Mouse (Mus musculus): ENCODE results near the gene Myo9b. TPM values are rescaled to one million over a fixed set of nuclear protein-coding genes. Genes with fewer than 3 reads are reported as not detected.
A peak's percentile ranks its signal among the peaks of the same experiment; 100 is the strongest.

The Myo9b gene
- polyA plus RNA-seq, 1 experiment from 2014 or later, result 16.9 TPM

- Histone ChIP-seq H3K27ac (no peak overlapping the region), H3K36me3 (replicated peaks; ENCODE audit: control insufficient read depth, insufficient read depth) (peaks cover 14% of the 10 kb centered on the region), H3K4me1 (replicated peaks; ENCODE audit: control insufficient read depth, insufficient read depth, low read length) (peaks cover 21% of the 10 kb centered on the region), H3K27me3 (ENCODE audit: control insufficient read depth, insufficient read depth, low read length) (no peaks in the 10 kb centered on the region), H3K9ac (no peak overlapping the region), H3K4me2 (replicated peaks) (0 out of 2 replicates have a peak overlapping the region, but pooled peaks have one; percentile 65), H3K9me3 (ENCODE audit: control insufficient read depth, low read length) (no peaks in the 10 kb centered on the region), H3K4me3 (replicated peaks; ENCODE audit: low read length) (no peak overlapping the region)
- DNase-seq (ENCODE audit: low spot score) (no peak), ATAC-seq (ENCODE audit: low FRiP score) (no peak)
Observed at GRCm38 (mm10) chr8:71368366-71368765, 95.9 kb downstream of the Myo9b start.

DNA sequence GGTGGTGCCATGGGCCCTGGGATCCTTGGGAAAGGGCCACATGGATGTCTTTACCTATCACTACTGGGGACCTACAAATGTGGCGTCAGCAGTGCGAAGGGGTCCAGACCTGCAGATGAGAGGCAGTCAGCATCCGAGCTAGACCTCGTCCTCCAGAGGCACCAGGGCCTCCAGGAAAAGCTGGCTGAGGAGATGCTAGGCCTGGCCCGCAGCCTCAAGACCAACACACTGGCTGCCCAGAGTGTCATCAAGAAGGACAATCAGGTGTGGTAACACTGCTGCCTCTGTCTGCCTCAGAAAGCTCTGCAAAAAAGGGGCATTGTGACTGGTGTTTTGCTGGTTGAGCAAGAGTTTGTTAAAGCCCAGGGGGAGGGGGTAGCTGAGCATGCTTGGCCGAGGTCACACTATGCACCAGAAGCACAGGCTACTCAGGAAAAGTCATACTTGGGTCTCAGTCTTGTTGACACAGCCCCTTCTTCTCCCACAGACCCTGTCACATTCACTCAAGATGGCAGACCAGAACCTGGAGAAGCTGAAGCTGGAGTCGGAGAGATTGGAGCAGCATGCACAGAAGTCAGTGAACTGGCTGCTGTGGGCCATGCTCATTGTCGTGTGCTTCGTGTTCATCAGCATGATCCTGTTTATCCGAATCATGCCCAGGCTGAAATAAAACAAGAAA is 96.7 kb downstream of the Myo9b start:
- no peak overlapping the region for H3K27ac ChIP-seq
- 94% methylated on average over 10 of the region's 10 CpGs for WGBS
- DNase-seq (ENCODE audit: low spot score) (no peak), ATAC-seq (ENCODE audit: low FRiP score) (no peak)
- no peak overlapping the region for H3K4me2 ChIP-seq (replicated peaks)
- no peak overlapping the region for H3K4me3 ChIP-seq (replicated peaks; ENCODE audit: low read length)
- peaks cover 21% of the 10 kb centered on the region for H3K36me3 ChIP-seq (replicated peaks; ENCODE audit: control insufficient read depth, insufficient read depth)
- no peaks in the 10 kb centered on the region for H3K9me3 ChIP-seq (ENCODE audit: control insufficient read depth, low read length)
- peaks cover 21% of the 10 kb centered on the region for H3K4me1 ChIP-seq (replicated peaks; ENCODE audit: control insufficient read depth, insufficient read depth, low read length)
- no peaks in the 10 kb centered on the region for H3K27me3 ChIP-seq (ENCODE audit: control insufficient read depth, insufficient read depth, low read length)
- H3K9ac ChIP-seq, result no peak overlapping the region

DNA sequence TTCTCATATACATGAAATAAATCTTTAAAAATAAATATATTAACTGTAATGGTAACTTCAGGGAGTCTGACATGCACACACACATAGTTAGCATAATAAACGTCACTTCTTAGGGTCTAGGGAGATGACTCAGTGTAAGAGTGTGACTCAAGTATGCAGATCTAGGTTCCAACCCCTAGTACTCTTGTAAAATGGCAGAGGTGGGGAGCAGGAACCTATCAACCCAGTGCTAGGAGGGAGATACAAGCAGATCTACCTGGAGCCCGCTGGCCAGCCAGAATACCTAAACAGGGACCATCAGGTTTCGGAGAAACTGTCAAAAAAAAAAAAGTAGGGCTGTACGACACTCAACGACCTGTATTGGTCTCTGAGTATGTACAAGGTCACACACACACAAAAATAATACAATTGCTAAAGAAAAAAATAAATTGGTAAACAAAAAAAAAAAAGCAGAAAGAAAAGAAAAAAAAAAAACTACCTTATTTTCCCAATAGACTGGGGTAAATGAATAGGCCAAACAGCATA is 98.3 kb downstream of the Myo9b start:
- Histone ChIP-seq H3K27me3 (ENCODE audit: control insufficient read depth, insufficient read depth, low read length) (no peaks in the 10 kb centered on the region), H3K36me3 (replicated peaks; ENCODE audit: control insufficient read depth, insufficient read depth) (peaks cover 29% of the 10 kb centered on the region), H3K27ac (peak overlapping the region; percentile 85), H3K9ac (peak overlapping the region; percentile 64), H3K4me1 (replicated peaks; ENCODE audit: control insufficient read depth, insufficient read depth, low read length) (peaks cover 25% of the 10 kb centered on the region), H3K4me2 (replicated peaks) (peak overlapping the region; percentile 54), H3K4me3 (replicated peaks; ENCODE audit: low read length) (peak overlapping the region; percentile 63), H3K9me3 (ENCODE audit: control insufficient read depth, low read length) (no peaks in the 10 kb centered on the region)
- DNase-seq (ENCODE audit: low spot score) (no peak), ATAC-seq (ENCODE audit: low FRiP score) (no peak)
- WGBS, result 19% methylated on average over 5 of the region's 5 CpGs

DNA sequence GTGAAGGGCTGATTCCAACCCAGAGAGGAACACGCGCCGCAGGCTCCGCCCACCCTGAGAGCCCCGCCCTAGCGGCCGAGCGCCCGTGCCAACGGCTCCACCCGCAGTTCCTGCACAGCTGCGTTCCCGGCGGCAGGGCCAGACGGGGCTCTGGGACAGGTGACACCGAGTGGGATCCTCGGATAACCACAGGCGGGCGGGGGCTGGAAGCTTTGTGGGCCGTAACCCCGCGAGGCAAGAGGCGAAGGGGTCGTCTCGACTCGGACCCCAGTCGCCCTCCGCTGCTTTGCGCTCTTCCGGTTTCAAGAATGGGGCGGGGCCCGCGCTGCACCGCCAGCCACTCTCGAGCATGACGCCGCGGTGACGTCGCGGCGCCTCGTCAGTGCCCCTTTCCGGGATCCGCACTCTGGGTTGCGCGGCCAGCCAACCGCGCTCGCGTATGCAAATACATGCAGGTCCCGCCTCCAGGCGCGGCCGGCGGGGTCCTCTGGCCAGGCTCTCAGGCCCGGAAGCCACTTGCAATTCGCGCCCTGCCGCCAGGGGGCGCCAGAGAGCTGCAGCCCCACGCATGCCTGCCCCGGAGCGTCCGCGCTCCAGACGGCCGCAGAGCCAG is 98.8 kb downstream of the Myo9b start, which contains the start of gene Ocel1:
TSS of gene Ocel1 (plus strand) at position 63 of the 613 bp plus-strand sequence.
- Histone ChIP-seq H3K9me3 (ENCODE audit: control insufficient read depth, low read length) (no peaks in the 10 kb centered on the region), H3K4me3 (replicated peaks; ENCODE audit: low read length) (peak within 1 kb of the TSS; percentile 63), H3K36me3 (replicated peaks; ENCODE audit: control insufficient read depth, insufficient read depth) (peaks cover 29% of the 10 kb centered on the region), H3K27me3 (ENCODE audit: control insufficient read depth, insufficient read depth, low read length) (no peaks in the 10 kb centered on the region), H3K27ac (peak within 1 kb of the TSS; percentile 85), H3K9ac (peak within 1 kb of the TSS; percentile 64), H3K4me2 (replicated peaks) (peak within 1 kb of the TSS; percentile 54), H3K4me1 (replicated peaks; ENCODE audit: control insufficient read depth, insufficient read depth, low read length) (peaks cover 27% of the 10 kb centered on the region)
- peak; percentile 87 for ATAC-seq (ENCODE audit: low FRiP score)
- 1% methylated on average over 68 of the region's 68 CpGs for WGBS
- peak; percentile 96 for DNase-seq (ENCODE audit: low spot score)

DNA sequence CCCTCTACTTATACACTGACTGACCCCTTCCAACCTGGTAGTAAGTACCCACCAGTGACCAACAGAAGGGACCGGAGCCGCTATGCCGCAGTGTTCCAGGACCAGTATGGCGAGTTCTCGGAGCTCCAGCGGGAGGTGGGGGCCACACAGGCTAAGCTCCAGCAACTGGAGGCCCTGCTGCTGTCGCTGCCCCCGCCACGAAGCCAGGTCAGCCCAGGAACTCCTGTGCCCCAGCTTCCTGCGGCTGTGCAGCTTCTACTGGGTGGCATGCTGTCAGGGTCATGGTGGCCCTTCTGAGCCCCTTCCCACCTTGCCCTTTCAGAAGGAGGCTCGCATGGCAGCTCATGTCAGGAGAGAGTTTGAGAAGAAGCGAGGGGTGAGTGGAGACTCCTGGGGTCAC is 99.9 kb downstream of the Myo9b start:
- Histone ChIP-seq H3K4me1 (replicated peaks; ENCODE audit: control insufficient read depth, insufficient read depth, low read length) (peaks cover 30% of the 10 kb centered on the region), H3K27ac (no peak overlapping the region), H3K27me3 (ENCODE audit: control insufficient read depth, insufficient read depth, low read length) (no peaks in the 10 kb centered on the region), H3K4me2 (replicated peaks) (no peak overlapping the region), H3K36me3 (replicated peaks; ENCODE audit: control insufficient read depth, insufficient read depth) (peaks cover 29% of the 10 kb centered on the region), H3K9me3 (ENCODE audit: control insufficient read depth, low read length) (no peaks in the 10 kb centered on the region), H3K4me3 (replicated peaks; ENCODE audit: low read length) (no peak overlapping the region), H3K9ac (no peak overlapping the region)
- ATAC-seq (ENCODE audit: low FRiP score) (no peak), DNase-seq (ENCODE audit: low spot score) (no peak)
- 84% methylated on average over 12 of the region's 12 CpGs for WGBS

DNA sequence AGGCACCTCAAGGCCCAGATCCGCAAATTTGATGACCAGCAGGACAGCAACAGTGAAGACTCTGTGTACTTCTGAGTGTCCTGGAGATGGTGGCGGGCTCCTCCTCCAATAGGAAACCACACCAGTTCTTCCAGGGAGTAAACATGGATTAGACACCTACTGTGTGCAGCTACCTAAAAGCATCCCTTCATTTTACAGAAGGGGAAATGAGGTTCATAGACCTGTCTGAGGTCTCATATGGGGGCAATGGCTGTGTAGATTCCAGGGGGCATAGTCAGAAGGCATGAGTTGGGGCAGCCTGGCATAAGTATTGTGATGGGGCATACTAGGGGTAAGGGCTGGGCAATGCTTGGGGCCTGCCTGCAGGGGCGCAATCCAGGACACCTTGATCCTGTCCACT is 100.5 kb downstream of the Myo9b start:
- DNase-seq (ENCODE audit: low spot score) (no peak), ATAC-seq (ENCODE audit: low FRiP score) (no peak)
- H3K36me3 ChIP-seq (replicated peaks; ENCODE audit: control insufficient read depth, insufficient read depth), result peaks cover 29% of the 10 kb centered on the region
- 88% methylated on average over 3 of the region's 3 CpGs for WGBS
- H3K27ac ChIP-seq, result no peak overlapping the region
- H3K9ac ChIP-seq, result no peak overlapping the region
- no peak overlapping the region for H3K4me2 ChIP-seq (replicated peaks)
- no peaks in the 10 kb centered on the region for H3K27me3 ChIP-seq (ENCODE audit: control insufficient read depth, insufficient read depth, low read length)
- no peaks in the 10 kb centered on the region for H3K9me3 ChIP-seq (ENCODE audit: control insufficient read depth, low read length)
- H3K4me3 ChIP-seq (replicated peaks; ENCODE audit: low read length), result no peak overlapping the region
- peaks cover 26% of the 10 kb centered on the region for H3K4me1 ChIP-seq (replicated peaks; ENCODE audit: control insufficient read depth, insufficient read depth, low read length)

- Histone ChIP-seq H3K4me2 (replicated peaks) (no peak overlapping the region), H3K27me3 (ENCODE audit: control insufficient read depth, insufficient read depth, low read length) (no peaks in the 10 kb centered on the region), H3K27ac (no peak overlapping the region), H3K36me3 (replicated peaks; ENCODE audit: control insufficient read depth, insufficient read depth) (peaks cover 19% of the 10 kb centered on the region), H3K9ac (no peak overlapping the region), H3K4me1 (replicated peaks; ENCODE audit: control insufficient read depth, insufficient read depth, low read length) (peaks cover 37% of the 10 kb centered on the region), H3K9me3 (ENCODE audit: control insufficient read depth, low read length) (no peaks in the 10 kb centered on the region), H3K4me3 (replicated peaks; ENCODE audit: low read length) (no peak overlapping the region)
- DNase-seq (ENCODE audit: low spot score), result no peak
- ATAC-seq (ENCODE audit: low FRiP score), result no peak
- WGBS, result 79% methylated on average over 17 of the region's 17 CpGs
Observed at GRCm38 (mm10) chr8:71374616-71375206, 102.2 kb downstream of the Myo9b start.

DNA sequence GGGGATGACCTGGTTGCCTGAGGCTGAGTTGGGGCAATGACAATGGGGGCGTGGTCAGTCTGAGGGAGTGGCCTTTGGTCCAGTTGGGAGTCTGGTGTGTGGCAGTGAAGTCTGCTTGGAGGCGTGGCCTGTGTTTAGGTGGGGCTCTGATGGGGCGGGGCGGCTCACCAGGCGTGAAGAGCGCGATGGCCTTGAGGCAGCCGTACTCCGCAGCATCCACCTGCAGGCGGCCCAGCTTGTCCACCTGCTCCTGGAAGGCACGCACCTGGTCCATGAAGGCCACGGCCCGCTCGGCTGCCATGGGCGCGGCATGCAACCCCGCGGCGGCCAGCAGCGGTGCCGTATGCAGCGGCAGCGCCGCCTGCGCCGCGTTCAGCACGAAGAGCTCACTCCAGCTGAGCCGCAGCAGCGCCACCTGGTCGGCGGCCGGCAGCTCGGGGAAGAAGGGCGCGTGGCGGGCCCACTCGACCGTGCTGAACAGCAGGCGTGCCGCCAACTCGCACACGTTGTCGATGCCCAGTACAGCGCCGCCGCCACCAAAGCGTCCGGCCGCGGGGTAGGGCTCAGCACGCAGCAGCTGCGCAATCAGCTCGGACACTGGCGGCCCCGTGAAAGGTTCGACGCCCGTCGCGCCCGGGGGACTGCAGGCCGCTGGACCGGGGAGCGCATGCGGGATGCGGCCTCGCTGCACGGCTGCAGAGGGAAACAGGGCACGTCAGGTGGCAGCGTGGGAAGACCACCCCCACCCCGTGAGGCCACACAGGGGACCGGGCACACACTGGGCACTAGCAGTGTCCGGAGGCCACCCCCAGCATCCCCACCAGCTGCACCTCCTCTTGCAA is 103.3 kb downstream of the Myo9b start:
- H3K36me3 ChIP-seq (replicated peaks; ENCODE audit: control insufficient read depth, insufficient read depth), result peaks cover 15% of the 10 kb centered on the region
- ATAC-seq (ENCODE audit: low FRiP score) (peak; percentile 10; the same call in 1 of the 2 replicates), DNase-seq (ENCODE audit: low spot score) (peak; percentile 63)
- 3% methylated on average over 59 of the region's 74 CpGs for WGBS
- peaks cover 43% of the 10 kb centered on the region for H3K4me1 ChIP-seq (replicated peaks; ENCODE audit: control insufficient read depth, insufficient read depth, low read length)
- H3K9ac ChIP-seq, result peak overlapping the region; percentile 64
- peak overlapping the region; percentile 34 for H3K4me3 ChIP-seq (replicated peaks; ENCODE audit: low read length)
- H3K27ac ChIP-seq, result peak overlapping the region; percentile 77
- no peaks in the 10 kb centered on the region for H3K27me3 ChIP-seq (ENCODE audit: control insufficient read depth, insufficient read depth, low read length)
- peak overlapping the region; percentile 66 for H3K4me2 ChIP-seq (replicated peaks)
- no peaks in the 10 kb centered on the region for H3K9me3 ChIP-seq (ENCODE audit: control insufficient read depth, low read length)

Data from hindbrain, embryonic 14.5 days (tissue).